ENCODE assay signal across 8 mouse cellular contexts in genomic region chr10:99106311-99106702, GRCm38 (mm10). TPM values are rescaled to one million over a fixed set of nuclear protein-coding genes. Genes with fewer than 3 reads are reported as not detected.
DNase-seq lines count a peak whose midpoint lies in the region; ATAC-seq and TF ChIP-seq lines count a peak whose summit lies in the region.

No protein-coding gene starts in this region.

- peak overlapping the region; percentile 99 for H3K4me2 ChIP-seq in heart, embryonic 11.5 days
- peak overlapping the region; percentile 56 for H3K4me2 ChIP-seq in heart, embryonic 16.5 days (ENCODE audit: low read depth, low read length)

- peak overlapping the region; percentile 88; the same call in 1 of the 2 replicates for H3K9ac ChIP-seq in heart, embryonic 11.5 days (ENCODE audit: low read depth, low read length)
- no peak overlapping the region for H3K9ac ChIP-seq in ES-E14 (ENCODE audit: insufficient read depth, low read depth, low read length, poor library complexity, severe bottlenecking)
- H3K9ac ChIP-seq in heart, embryonic 16.5 days (ENCODE audit: low read length): peak overlapping the region; percentile 85

- peaks cover 33% of the 10 kb centered on the region for H3K79me2 ChIP-seq in macrophage (ENCODE audit: inconsistent target)

- H3K27me3 ChIP-seq in heart, embryonic 11.5 days (ENCODE audit: control insufficient read depth, insufficient read depth, low read length): no peaks in the 10 kb centered on the region
- H3K27me3 ChIP-seq in heart, embryonic 16.5 days (ENCODE audit: control insufficient read depth, insufficient read depth, low read length): no peaks in the 10 kb centered on the region

- no peak for ATAC-seq in heart, embryonic 11.5 days (replicated peaks; ENCODE audit: insufficient number of reproducible peaks, low FRiP score, low TSS enrichment)
- ATAC-seq in heart, embryonic 16.5 days (replicated peaks; ENCODE audit: extremely low read depth, insufficient read depth, low FRiP score): no peak

- 0 out of 2 replicates have a peak, but pooled peaks cover 2% of the 10 kb centered on the region for H3K4me1 ChIP-seq in heart, embryonic 11.5 days (ENCODE audit: control insufficient read depth, insufficient read depth, low read length)
- no peaks in the 10 kb centered on the region; a peak in 1 of 4 replicates for H3K4me1 ChIP-seq in ES-E14 (ENCODE audit: control insufficient read depth in 2 of 2, insufficient read depth in 2 of 2, low read length in 2 of 2, poor library complexity in 1 of 2)
- peaks cover 10% of the 10 kb centered on the region for H3K4me1 ChIP-seq in heart, embryonic 16.5 days (ENCODE audit: control insufficient read depth, insufficient read depth, low read length)

- in situ Hi-C loops in ES-E14 (cut with MboI; ENCODE audit: low sequenced_read_pairs in 2 of 2, unreplicated experiment in 2 of 2): no loop called here

- H3K36me3 ChIP-seq in heart, embryonic 11.5 days (ENCODE audit: control insufficient read depth, insufficient read depth, low read length): peaks cover 10% of the 10 kb centered on the region
- H3K36me3 ChIP-seq in ES-E14 (ENCODE audit: control insufficient read depth, insufficient read depth, low read length, poor library complexity, severe bottlenecking): peaks cover 6% of the 10 kb centered on the region; the same call in 1 of the 2 replicates
- peaks cover 12% of the 10 kb centered on the region for H3K36me3 ChIP-seq in heart, embryonic 16.5 days (ENCODE audit: control insufficient read depth, insufficient read depth)
- H3K36me3 ChIP-seq in macrophage (ENCODE audit: inconsistent target): no peaks in the 10 kb centered on the region

- intact Hi-C loops in heart, postnatal 25 days (cut with DNase I): loop anchor here (2.0 to 5.0 kb wide), 4 partner anchors 46 to 1380 kb away; partner anchors contain the start of genes Atp2b1, Cep290 and Tmtc3

- peak overlapping the region; percentile 98 for H3K4me3 ChIP-seq in heart, embryonic 11.5 days (ENCODE audit: low read depth, low read length)
- H3K4me3 ChIP-seq in ES-E14 (ENCODE audit: insufficient read depth in 1 of 2, low read depth in 1 of 2, low read length in 2 of 2, poor library complexity in 1 of 2, severe bottlenecking in 1 of 2): peak overlapping the region; percentile 88 to 99
- peak overlapping the region; percentile 83 for H3K4me3 ChIP-seq in heart, embryonic 16.5 days (ENCODE audit: low read length)
- H3K4me3 ChIP-seq in macrophage (ENCODE audit: inconsistent target): peak overlapping the region; percentile 41

- 42% methylated on average over 8 of the region's 8 CpGs for WGBS in heart, embryonic 11.5 days (ENCODE audit: insufficient replicate concordance)
- 34% methylated on average over 8 of the region's 8 CpGs for WGBS in heart, embryonic 16.5 days
- WGBS in macrophage (ENCODE audit: missing documents): 31% methylated on average over 7 of the region's 8 CpGs

- peak overlapping the region; percentile 81; the same call in 1 of the 2 replicates for H3K27ac ChIP-seq in heart, embryonic 11.5 days (ENCODE audit: low read depth, low read length)
- no peak overlapping the region for H3K27ac ChIP-seq in ES-E14 (ENCODE audit: insufficient read depth, low read depth, low read length, poor library complexity, severe bottlenecking)
- peak overlapping the region; percentile 78 for H3K27ac ChIP-seq in heart, embryonic 16.5 days (ENCODE audit: low read length)
- H3K27ac ChIP-seq in macrophage: no peak overlapping the region

- H3K9me3 ChIP-seq in heart, embryonic 11.5 days (replicated peaks; ENCODE audit: control insufficient read depth, low read length): no peaks in the 10 kb centered on the region
- H3K9me3 ChIP-seq in ES-E14 (ENCODE audit: control insufficient read depth, insufficient read depth, low read depth, low read length): no peaks in the 10 kb centered on the region
- no peaks in the 10 kb centered on the region for H3K9me3 ChIP-seq in heart, embryonic 16.5 days (replicated peaks; ENCODE audit: control insufficient read depth, low read length)

- DNase-seq in heart, postnatal 25 days (ENCODE audit: low spot score): no peak
- no peak for DNase-seq in ES-E14 (ENCODE audit: low read depth, low spot score)
- DNase-seq in retina, postnatal 1 day: no peak
- no peak for DNase-seq in thymus, postnatal 0 days (ENCODE audit: low spot score)
- no peak for DNase-seq in thymus, postnatal 36 days

TF ChIP-seq in ES-E14, 5 proteins besides CTCF, POLR2A, EP300 and RAD21:
- no peak for TF ChIP-seq CHD2 (IDR thresholded peaks at IDR 0.05; ENCODE audit: low read depth, low read length)
- no peak for TF ChIP-seq ZC3H11A (IDR thresholded peaks at IDR 0.05; ENCODE audit: borderline replicate concordance, low read depth, low read length)
- TF ChIP-seq HCFC1 (IDR thresholded peaks at IDR 0.05; ENCODE audit: borderline replicate concordance, insufficient read depth, low read length): no peak
- no peak for TF ChIP-seq ZNF384 (IDR thresholded peaks at IDR 0.05; ENCODE audit: low read depth, low read length)
- no peak for TF ChIP-seq MAFK (IDR thresholded peaks at IDR 0.05; ENCODE audit: insufficient read depth, low read depth, low read length)

RNA-seq across cellular contexts. Expression of gene Poc1b, which starts 0.5 kb away (rescaled TPM):
- polyA plus RNA-seq in heart, embryonic 11.5 days (2014; fragmentation: Nextera tagmentation; extraction: Ambion mirVana): 10.3 and 14.2 TPM in 2 replicates
- 1 to 10 TPM; 5.3 to 6.4 TPM for total RNA-seq in heart, postnatal 25 days (2021)
- total RNA-seq in ES-E14 (2012; rRNA removed): 3.6 and 4.1 TPM in 2 replicates
- 8.1 and 10.0 TPM in 2 replicates for polyA plus RNA-seq in heart, embryonic 16.5 days (2015; fragmentation: Nextera tagmentation; extraction: Ambion mirVana)
- 10 to 100 TPM in 14 of 26 experiments, 1 to 10 TPM in 12; 1.6 to 21.4 (median 11.5) TPM for total RNA-seq in macrophage (2018; cell fraction: chromatin; rRNA removed)
- total RNA-seq in macrophage (2018; cell fraction: cytosol; rRNA removed): 10 to 100 TPM in 20 of 26 experiments, 1 to 10 TPM in 6; 8.0 to 19.3 (median 10.7) TPM
- 10 to 100 TPM in 10 of 26 experiments, 1 to 10 TPM in 16; 3.4 to 18.9 (median 8.6) TPM for total RNA-seq in macrophage (2018; cell fraction: nucleus; rRNA removed)
- 12.0 to 22.8 TPM (median 12.8 TPM) in 3 replicates for polyA plus RNA-seq in macrophage (2018)
- 8.4 and 11.9 TPM in 2 replicates for polyA plus RNA-seq in thymus, postnatal 0 days (2015; fragmentation: Nextera tagmentation; extraction: Ambion mirVana)

RNA-seq across cellular contexts. Expression of gene Galnt4, which starts 1.7 kb away (rescaled TPM):
- 6.2 and 7.7 TPM in 2 replicates for polyA plus RNA-seq in heart, embryonic 11.5 days (2014; fragmentation: Nextera tagmentation; extraction: Ambion mirVana)
- 1 to 10 TPM; 3.2 to 3.6 TPM for total RNA-seq in heart, postnatal 25 days (2021)
- total RNA-seq in ES-E14 (2012; rRNA removed): 3.5 and 3.7 TPM in 2 replicates
- 5.6 and 6.1 TPM in 2 replicates for polyA plus RNA-seq in heart, embryonic 16.5 days (2015; fragmentation: Nextera tagmentation; extraction: Ambion mirVana)
- 10 to 100 TPM in 8 of 26 experiments, 1 to 10 TPM in 18; 2.3 to 21.3 (median 6.9) TPM for total RNA-seq in macrophage (2018; cell fraction: chromatin; rRNA removed)
- total RNA-seq in macrophage (2018; cell fraction: cytosol; rRNA removed): 10 to 100 TPM in 22 of 26 experiments, 1 to 10 TPM in 4; 8.1 to 22.5 (median 12.6) TPM
- 10 to 100 TPM; 10.3 to 34.8 (median 15.7) TPM for total RNA-seq in macrophage (2018; cell fraction: nucleus; rRNA removed)
- polyA plus RNA-seq in macrophage (2018): 12.3 to 14.2 TPM (median 13.0 TPM) in 3 replicates
- polyA plus RNA-seq in thymus, postnatal 0 days (2015; fragmentation: Nextera tagmentation; extraction: Ambion mirVana): 7.0 and 7.9 TPM in 2 replicates

RNA-seq across cellular contexts. Expression of gene Phxr2, which starts 19.8 kb away (rescaled TPM):
- not detected in 2 replicates for polyA plus RNA-seq in heart, embryonic 11.5 days (2014; fragmentation: Nextera tagmentation; extraction: Ambion mirVana)
- total RNA-seq in heart, postnatal 25 days (2021): not detected
- not detected in 2 replicates for total RNA-seq in ES-E14 (2012; rRNA removed)
- not detected in 2 replicates for polyA plus RNA-seq in heart, embryonic 16.5 days (2015; fragmentation: Nextera tagmentation; extraction: Ambion mirVana)
- under 1 TPM in 2 of 26 experiments, not detected in 24; 0.66 to 0.92 TPM for total RNA-seq in macrophage (2018; cell fraction: chromatin; rRNA removed)
- total RNA-seq in macrophage (2018; cell fraction: cytosol; rRNA removed): not detected
- under 1 TPM in 2 of 26 experiments, not detected in 24; 0.58 to 0.60 TPM for total RNA-seq in macrophage (2018; cell fraction: nucleus; rRNA removed)
- not detected in 3 replicates for polyA plus RNA-seq in macrophage (2018)
- polyA plus RNA-seq in thymus, postnatal 0 days (2015; fragmentation: Nextera tagmentation; extraction: Ambion mirVana): 0.43 and 0.50 TPM in 2 replicates

Comparison
In these comparisons a context has a peak if more than half of its experiments do, and no peak if none do; other contexts are left out.
1. H3K27ac ChIP-seq: peak in heart, embryonic 11.5 days (single experiment) and heart, embryonic 16.5 days (single experiment); none in ES-E14 (single experiment) and macrophage (single experiment).
2. H3K4me3 ChIP-seq: peak in every context shown above with its lines; median percentile 98 in heart, embryonic 11.5 days; 94 in ES-E14; 83 in heart, embryonic 16.5 days; 41 in macrophage.